Mouse (Mus musculus): ENCODE data around the gene 6430628N08Rik. TPM values are rescaled to one million over a fixed set of nuclear protein-coding genes. Genes with fewer than 3 reads are reported as not detected.

6430628N08Rik gene
- polyA plus RNA-seq, 1 experiment from 2014 or later, result not detected

DNA sequence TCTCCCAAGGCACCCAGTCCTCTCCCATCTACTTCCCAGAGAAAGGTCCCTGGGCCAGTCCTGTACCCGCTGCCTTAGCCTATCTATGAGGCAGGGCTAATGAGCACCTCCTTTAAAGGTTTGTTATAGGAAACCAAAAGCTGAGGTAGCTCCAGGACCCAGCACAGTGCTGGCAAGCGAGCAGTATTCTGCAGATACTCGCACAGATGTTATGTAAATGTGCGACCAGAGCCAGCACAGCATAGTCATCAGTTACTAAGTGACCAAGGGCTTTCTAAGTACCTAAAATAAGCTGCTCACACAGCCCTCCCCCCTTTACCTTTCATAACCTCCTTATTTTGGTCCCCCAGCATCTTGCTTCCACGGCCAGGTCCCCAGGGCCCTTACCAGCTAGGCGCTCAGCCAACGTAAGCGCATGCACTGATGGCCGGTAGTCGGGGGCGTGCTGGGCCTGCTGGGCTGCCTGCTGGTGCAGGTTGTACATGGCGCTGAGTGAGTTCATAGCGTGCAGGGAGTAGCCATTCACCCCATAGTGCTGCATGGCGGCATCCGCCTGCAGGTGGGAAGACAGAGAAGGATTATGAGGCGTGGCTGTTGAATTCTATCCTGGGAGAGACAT is 32.9 kb downstream of the 6430628N08Rik start:
- Histone ChIP-seq H3K4me1 (ENCODE audit: control insufficient read depth, insufficient read depth, low read length) (no peaks in the 10 kb centered on the region), H3K9me3 (replicated peaks; ENCODE audit: control insufficient read depth, low read length) (no peaks in the 10 kb centered on the region), H3K4me3 (ENCODE audit: low read depth, low read length) (no peak overlapping the region), H3K27ac (ENCODE audit: low read depth, low read length) (no peak overlapping the region), H3K4me2 (ENCODE audit: low read length) (no peak overlapping the region), H3K36me3 (ENCODE audit: control insufficient read depth, insufficient read depth, low read length) (no peaks in the 10 kb centered on the region), H3K27me3 (replicated peaks; ENCODE audit: control insufficient read depth, insufficient read depth, low read length) (peaks cover 9% of the 10 kb centered on the region), H3K9ac (ENCODE audit: low read length) (no peak overlapping the region)
- 67% methylated on average over 16 of the region's 16 CpGs for WGBS
- ATAC-seq, result no peak
- no peak for DNase-seq (ENCODE audit: low spot score)

DNA sequence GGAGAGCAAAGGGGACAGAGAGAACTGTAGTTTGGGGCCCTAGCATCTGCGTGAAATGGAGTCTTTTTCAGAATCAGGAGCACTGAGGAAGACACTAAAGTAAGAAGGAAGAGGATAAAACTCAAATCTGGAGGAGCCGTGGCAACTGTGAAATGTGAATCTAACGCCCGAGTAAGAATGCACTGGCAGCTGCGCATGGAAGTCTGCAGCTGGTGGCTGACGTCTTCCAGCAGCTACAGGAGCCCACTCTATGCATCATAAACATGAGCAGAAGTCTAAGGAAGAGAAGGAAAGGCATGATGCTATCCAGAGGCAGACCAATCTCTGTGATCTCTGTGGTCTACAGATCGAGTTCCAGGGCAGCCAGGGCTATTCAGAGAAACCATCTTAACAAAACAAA is 37.2 kb downstream of the 6430628N08Rik start:
- H3K9me3 ChIP-seq (replicated peaks; ENCODE audit: control insufficient read depth, low read length), result no peaks in the 10 kb centered on the region
- ATAC-seq (no peak), DNase-seq (ENCODE audit: low spot score) (no peak)
- 63% methylated on average over 7 of the region's 7 CpGs for WGBS
- no peak overlapping the region for H3K4me3 ChIP-seq (ENCODE audit: low read depth, low read length)
- no peak overlapping the region for H3K4me2 ChIP-seq (ENCODE audit: low read length)
- no peaks in the 10 kb centered on the region for H3K36me3 ChIP-seq (ENCODE audit: control insufficient read depth, insufficient read depth, low read length)
- no peaks in the 10 kb centered on the region for H3K4me1 ChIP-seq (ENCODE audit: control insufficient read depth, insufficient read depth, low read length)
- no peak overlapping the region for H3K27ac ChIP-seq (ENCODE audit: low read depth, low read length)
- H3K27me3 ChIP-seq (replicated peaks; ENCODE audit: control insufficient read depth, insufficient read depth, low read length), result peaks cover 45% of the 10 kb centered on the region
- no peak overlapping the region for H3K9ac ChIP-seq (ENCODE audit: low read length)

DNA sequence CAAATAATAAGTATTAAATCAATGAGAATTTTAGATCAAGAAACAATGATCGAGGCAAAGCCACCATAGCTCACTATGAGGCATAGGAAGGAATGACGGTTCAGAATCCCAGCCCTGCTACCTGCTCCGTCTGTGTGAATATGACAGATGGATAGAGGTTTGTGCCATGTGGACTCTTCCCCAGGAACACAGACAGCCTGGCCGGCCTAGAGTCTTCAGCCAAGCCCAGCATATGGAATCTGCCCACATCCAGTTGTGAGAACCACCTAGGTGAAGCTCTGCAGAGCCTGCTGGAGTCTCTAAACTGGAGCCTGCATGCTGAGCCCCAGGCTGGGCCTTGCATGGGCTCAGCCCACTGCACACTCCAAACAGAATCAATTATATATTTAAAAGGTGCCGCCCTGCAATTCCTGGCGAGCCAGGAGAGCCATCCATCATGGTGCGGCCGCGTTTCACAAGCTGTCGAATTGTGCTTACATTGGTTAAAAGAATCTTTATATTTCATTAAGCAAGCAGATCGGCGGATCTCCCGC is 41.2 kb downstream of the 6430628N08Rik start:
- Histone ChIP-seq H3K4me3 (ENCODE audit: low read depth, low read length) (no peak overlapping the region), H3K9me3 (replicated peaks; ENCODE audit: control insufficient read depth, low read length) (no peaks in the 10 kb centered on the region), H3K4me1 (ENCODE audit: control insufficient read depth, insufficient read depth, low read length) (no peaks in the 10 kb centered on the region), H3K4me2 (ENCODE audit: low read length) (no peak overlapping the region), H3K27ac (ENCODE audit: low read depth, low read length) (no peak overlapping the region), H3K27me3 (replicated peaks; ENCODE audit: control insufficient read depth, insufficient read depth, low read length) (peaks cover 81% of the 10 kb centered on the region), H3K9ac (ENCODE audit: low read length) (no peak overlapping the region), H3K36me3 (ENCODE audit: control insufficient read depth, insufficient read depth, low read length) (no peaks in the 10 kb centered on the region)
- 52% methylated on average over 13 of the region's 13 CpGs for WGBS
- ATAC-seq (no peak), DNase-seq (ENCODE audit: low spot score) (no peak)

DNA sequence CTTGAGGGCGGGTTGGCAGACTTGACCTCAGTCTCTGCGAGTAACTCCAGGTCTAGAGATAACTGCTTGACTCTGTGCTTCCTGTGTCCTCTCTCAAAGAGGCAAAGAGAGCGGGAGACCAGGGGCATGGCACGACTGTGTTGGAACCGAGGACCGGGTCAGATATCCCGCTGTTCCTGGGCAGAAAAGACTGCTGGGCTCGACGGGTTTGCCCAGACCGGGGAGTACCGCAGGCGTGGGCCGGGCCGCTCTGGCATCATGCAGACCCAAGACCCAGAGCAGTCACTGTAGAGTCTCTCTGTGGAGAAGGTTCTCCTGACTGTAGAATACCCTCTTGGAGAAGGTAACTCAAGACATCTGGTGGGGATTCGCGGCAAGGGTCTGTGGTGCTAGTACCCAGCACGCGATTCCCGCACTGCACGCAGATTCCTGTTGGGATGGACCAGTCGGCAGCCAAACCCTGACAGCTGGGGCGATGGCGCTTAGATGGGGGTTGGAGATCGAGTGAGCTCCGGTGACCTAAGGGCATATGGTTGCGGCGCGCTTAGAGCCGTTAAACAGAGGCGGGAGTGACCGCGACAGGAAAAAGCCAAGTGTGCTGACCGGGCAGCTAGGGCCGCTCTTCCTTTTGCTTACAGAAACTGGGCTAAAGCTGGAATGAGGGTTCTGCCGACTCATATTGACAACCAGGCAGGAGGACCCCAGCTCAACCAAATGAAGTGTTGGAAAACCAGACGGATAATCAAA is 45.5 kb downstream of the 6430628N08Rik start:
- under 1% methylated on average over 36 of the region's 36 CpGs for WGBS
- no peaks in the 10 kb centered on the region for H3K36me3 ChIP-seq (ENCODE audit: control insufficient read depth, insufficient read depth, low read length)
- no peaks in the 10 kb centered on the region for H3K4me1 ChIP-seq (ENCODE audit: control insufficient read depth, insufficient read depth, low read length)
- DNase-seq (ENCODE audit: low spot score) (no peak), ATAC-seq (no peak)
- no peaks in the 10 kb centered on the region for H3K9me3 ChIP-seq (replicated peaks; ENCODE audit: control insufficient read depth, low read length)
- no peak overlapping the region for H3K27ac ChIP-seq (ENCODE audit: low read depth, low read length)
- no peak overlapping the region for H3K4me3 ChIP-seq (ENCODE audit: low read depth, low read length)
- H3K27me3 ChIP-seq (replicated peaks; ENCODE audit: control insufficient read depth, insufficient read depth, low read length), result peaks cover 94% of the 10 kb centered on the region
- H3K4me2 ChIP-seq (ENCODE audit: low read length), result no peak overlapping the region
- no peak overlapping the region for H3K9ac ChIP-seq (ENCODE audit: low read length)

DNA sequence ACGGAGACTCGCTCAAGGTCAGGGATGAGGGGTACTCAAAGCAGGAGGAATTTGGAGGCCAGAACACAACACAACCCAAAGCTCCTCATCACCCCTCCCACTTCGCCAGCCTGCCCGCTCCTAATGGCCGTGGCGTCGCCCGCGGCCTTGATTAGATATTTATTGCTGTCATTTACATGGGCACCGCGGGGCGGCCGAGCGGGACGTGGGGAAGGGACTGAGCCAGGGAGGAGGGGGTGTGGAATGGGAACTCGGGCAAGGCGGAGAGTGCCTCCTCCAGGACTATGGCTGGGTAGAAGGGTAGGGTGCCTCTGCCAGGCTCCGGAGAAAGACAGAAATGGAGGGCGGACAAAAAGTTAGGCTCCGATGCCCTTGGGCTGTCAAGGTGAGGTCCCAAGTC is 46.2 kb downstream of the 6430628N08Rik start:
- WGBS, result 3% methylated on average over 20 of the region's 20 CpGs
- no peak overlapping the region for H3K9ac ChIP-seq (ENCODE audit: low read length)
- H3K4me2 ChIP-seq (ENCODE audit: low read length), result no peak overlapping the region

DNA sequence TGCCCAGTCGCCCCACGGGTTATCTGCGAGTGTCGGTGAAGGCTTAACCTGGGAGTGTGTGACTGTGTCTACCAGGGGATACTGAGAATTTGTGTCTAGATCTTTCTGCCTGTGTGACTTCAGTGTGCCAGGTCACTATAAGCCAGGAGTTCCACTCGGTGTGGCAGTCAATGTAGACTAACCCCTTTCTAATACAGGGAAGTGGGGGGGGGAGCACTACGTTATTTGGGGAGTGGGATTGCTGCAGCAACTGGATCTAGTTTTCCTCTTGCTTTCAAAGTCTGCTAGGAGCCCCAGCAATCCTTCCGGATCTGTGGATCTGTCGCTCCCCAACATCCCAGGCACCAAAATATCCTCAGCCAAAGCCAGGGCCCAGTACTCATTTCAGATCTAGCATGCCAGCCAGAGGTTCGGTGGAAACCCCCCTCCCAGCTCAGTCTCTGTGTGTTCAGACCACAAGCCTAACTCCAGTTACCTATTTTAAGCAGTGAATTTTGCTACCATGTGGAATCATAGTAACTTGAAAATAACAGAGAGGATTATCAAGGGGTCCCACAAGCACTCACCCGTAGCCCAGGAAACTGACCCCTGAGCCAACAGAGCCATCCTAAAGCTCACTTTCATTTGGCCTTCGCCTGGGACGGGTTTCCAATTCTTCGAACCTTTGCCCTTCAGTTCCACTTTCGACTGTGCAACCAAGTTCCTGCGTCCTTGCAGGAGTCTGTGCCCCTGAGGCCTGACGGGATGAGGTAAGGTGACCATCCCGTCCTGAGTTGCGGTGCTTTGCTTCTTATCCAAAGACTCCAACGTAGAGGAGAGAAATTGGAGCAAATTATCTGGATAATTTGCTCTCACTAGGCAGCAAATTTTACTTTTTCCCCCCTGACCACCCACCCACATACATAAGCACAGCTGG is 46.9 kb downstream of the 6430628N08Rik start:
- no peak overlapping the region for H3K4me3 ChIP-seq (ENCODE audit: low read depth, low read length)
- H3K4me1 ChIP-seq (ENCODE audit: control insufficient read depth, insufficient read depth, low read length), result no peaks in the 10 kb centered on the region
- DNase-seq (ENCODE audit: low spot score), result no peak
- WGBS, result 3% methylated on average over 19 of the region's 19 CpGs
- no peaks in the 10 kb centered on the region for H3K9me3 ChIP-seq (replicated peaks; ENCODE audit: control insufficient read depth, low read length)
- H3K27ac ChIP-seq (ENCODE audit: low read depth, low read length), result no peak overlapping the region
- no peaks in the 10 kb centered on the region for H3K36me3 ChIP-seq (ENCODE audit: control insufficient read depth, insufficient read depth, low read length)
- H3K27me3 ChIP-seq (replicated peaks; ENCODE audit: control insufficient read depth, insufficient read depth, low read length), result peaks cover 95% of the 10 kb centered on the region
- no peak overlapping the region for H3K9ac ChIP-seq (ENCODE audit: low read length)
- H3K4me2 ChIP-seq (ENCODE audit: low read length), result no peak overlapping the region
- no peak for ATAC-seq

More for the DNA sequence above, 46.2 kb downstream of the 6430628N08Rik start:
- DNase-seq (ENCODE audit: low spot score) (no peak), ATAC-seq (no peak)
- no peaks in the 10 kb centered on the region for H3K9me3 ChIP-seq (replicated peaks; ENCODE audit: control insufficient read depth, low read length)
- H3K4me3 ChIP-seq (ENCODE audit: low read depth, low read length), result no peak overlapping the region
- H3K27ac ChIP-seq (ENCODE audit: low read depth, low read length), result no peak overlapping the region
- H3K27me3 ChIP-seq (replicated peaks; ENCODE audit: control insufficient read depth, insufficient read depth, low read length), result peaks cover 95% of the 10 kb centered on the region
- H3K36me3 ChIP-seq (ENCODE audit: control insufficient read depth, insufficient read depth, low read length), result no peaks in the 10 kb centered on the region
- no peaks in the 10 kb centered on the region for H3K4me1 ChIP-seq (ENCODE audit: control insufficient read depth, insufficient read depth, low read length)

DNA sequence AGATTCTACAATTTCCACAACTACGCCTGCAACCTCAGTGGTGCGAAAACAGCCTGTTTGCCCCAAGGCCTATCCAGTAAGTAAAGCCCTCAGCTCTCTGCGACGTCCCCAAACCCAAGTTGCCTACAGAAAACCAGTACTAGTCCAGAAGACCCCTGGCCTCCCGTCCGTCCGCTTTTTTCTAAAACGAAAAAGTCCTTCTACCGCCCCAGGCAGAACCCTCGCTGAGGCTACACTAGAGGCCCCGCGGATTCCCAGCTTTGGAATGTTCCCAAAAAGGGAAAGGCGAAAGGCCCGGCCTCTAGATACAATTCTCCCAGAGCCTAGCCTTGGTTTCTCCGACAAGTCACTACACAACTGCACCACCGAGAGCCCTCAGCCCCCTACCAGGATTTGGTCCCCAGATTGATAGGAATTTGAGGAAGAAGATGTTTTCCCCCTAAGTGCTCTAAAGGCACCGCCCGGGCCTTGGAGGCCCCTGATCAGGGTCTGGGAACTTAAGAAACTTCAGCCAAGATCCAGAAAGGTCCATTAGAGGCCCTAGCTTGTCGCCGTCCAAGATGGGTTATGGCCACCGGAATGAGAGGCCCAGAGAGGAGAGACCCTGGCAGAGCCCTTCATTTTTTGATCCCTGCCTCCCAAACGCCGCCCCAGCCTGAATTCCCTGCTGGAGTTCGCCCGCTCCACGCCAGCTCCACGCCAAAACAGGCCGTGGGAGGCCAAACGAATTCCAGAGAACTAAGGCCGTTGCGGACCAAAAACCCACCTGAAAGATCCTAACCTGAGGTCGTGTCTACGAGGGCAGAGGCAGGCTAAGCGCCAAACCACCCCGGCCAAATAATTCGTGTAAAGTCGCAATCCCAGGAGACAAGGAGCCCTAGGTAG is 48.1 kb downstream of the 6430628N08Rik start:
- Histone ChIP-seq H3K4me1 (ENCODE audit: control insufficient read depth, insufficient read depth, low read length) (no peaks in the 10 kb centered on the region), H3K4me2 (ENCODE audit: low read length) (peak overlapping the region; percentile 46; the same call in 1 of the 2 replicates), H3K4me3 (ENCODE audit: low read depth, low read length) (no peak overlapping the region), H3K27me3 (replicated peaks; ENCODE audit: control insufficient read depth, insufficient read depth, low read length) (peaks cover 95% of the 10 kb centered on the region), H3K9me3 (replicated peaks; ENCODE audit: control insufficient read depth, low read length) (no peaks in the 10 kb centered on the region), H3K9ac (ENCODE audit: low read length) (no peak overlapping the region), H3K27ac (ENCODE audit: low read depth, low read length) (no peak overlapping the region), H3K36me3 (ENCODE audit: control insufficient read depth, insufficient read depth, low read length) (no peaks in the 10 kb centered on the region)
- WGBS, result under 1% methylated on average over 37 of the region's 37 CpGs
- ATAC-seq, result no peak
- DNase-seq (ENCODE audit: low spot score), result no peak

Measured in forebrain, embryonic 14.5 days (tissue).